Mouse (Mus musculus) spleen, adult 2 months (tissue): Measurements from ENCODE around the gene Vasn.

Source experiments
- CTCF ChIP-seq: fragments of 200-500 bp; IDR thresholded peaks from 2 replicates; pipeline ENCODE4 v1.5.1; 2011; ENCODE audit warnings: mild to moderate bottlenecking, inconsistent platforms; ENCODE audit not compliant: insufficient read depth, insufficient read length, insufficient replicate concordance; ENCODE audit errors: extremely low read depth
- POLR2A ChIP-seq: fragments of 200-500 bp; IDR thresholded peaks from 2 replicates; pipeline ENCODE4 v1.6.1; 2011; ENCODE audit warnings: low read depth, low read length, inconsistent platforms

- no peak for TF ChIP-seq POLR2A
- TF ChIP-seq CTCF, result no peak
Observed at GRCm38 (mm10) chr16:4655764-4656570, 16.2 kb downstream of the Vasn start.
